Mouse (Mus musculus) ES-E14 (cell line): ENCODE measurements at regions not wholly inside any gene's neighbourhood (a gene's known extent, or its start where the extent isn't known, plus 50 kb on each side); places are given as distances from the start of the nearest gene placed in this dataset.

Experiments
- MAFK ChIP-seq: IDR thresholded peaks from 2 replicates; pipeline ENCODE4 v1.6.1; 2014; ENCODE audit warnings: mild to moderate bottlenecking, low read depth, low read length, inconsistent platforms; ENCODE audit not compliant: insufficient read depth
- ZC3H11A ChIP-seq: IDR thresholded peaks from 2 replicates; pipeline ENCODE4 v1.6.1; 2012; ENCODE audit warnings: low read depth, mild to moderate bottlenecking, inconsistent platforms, low read length, borderline replicate concordance

DNA sequence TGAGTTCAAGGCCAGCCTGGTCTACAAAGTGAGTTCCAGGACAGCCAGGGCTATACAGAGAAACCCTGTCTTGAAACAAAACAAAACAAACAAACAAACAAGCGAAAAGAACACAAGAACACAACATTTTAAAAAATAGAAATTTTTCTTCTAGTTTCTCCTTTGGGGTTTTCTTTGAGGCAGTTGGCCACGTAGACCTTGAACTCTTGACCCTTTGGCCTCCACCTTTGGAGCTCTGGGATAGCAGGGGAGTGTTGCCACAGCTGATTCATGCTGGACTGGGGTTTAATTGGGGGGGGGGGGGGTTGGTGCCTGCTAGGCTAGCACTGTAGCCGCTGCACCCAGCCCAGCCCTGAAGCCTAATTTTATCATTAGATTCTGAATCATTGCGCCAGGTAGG is 87.8 kb downstream of the Sox2 start:
- no peak for TF ChIP-seq ZC3H11A
- TF ChIP-seq MAFK, result no peak
